Mouse (Mus musculus): ENCODE data around the gene Misp. TPM values are rescaled to one million over a fixed set of nuclear protein-coding genes. Genes with fewer than 3 reads are reported as not detected.

The Misp gene
- polyA plus RNA-seq, 1 experiment = 0.41 TPM

DNA sequence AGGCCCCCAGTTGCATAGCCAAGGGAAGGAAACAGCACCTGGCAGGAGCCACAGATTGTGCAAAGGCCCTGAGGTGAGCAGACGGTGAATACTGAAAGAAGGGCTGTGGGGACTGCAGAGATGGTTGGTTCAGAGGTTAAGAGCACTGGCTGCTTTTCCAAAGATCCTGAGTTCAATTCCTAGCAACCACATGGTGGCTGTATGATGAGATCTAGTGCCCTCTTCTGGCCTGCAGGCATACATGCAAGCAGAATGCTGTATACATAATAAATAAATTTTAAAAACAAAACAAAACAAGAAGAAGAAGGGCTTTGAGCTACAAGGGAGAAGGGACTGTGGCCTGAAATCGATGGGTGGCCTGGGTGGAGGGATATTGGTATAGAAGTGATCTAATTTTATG, 3.7 kb upstream of the Misp start:
- no peaks in the 10 kb centered on the region for H3K4me1 ChIP-seq (ENCODE audit: control insufficient read depth, insufficient read depth, low read length)
- no peak for DNase-seq
- H3K4me3 ChIP-seq (replicated peaks; ENCODE audit: insufficient read depth, low read depth, low read length) = no peak overlapping the region
- 78% methylated on average over 2 of the region's 2 CpGs for WGBS
- H3K27me3 ChIP-seq (ENCODE audit: control insufficient read depth, insufficient read depth, low read length) = no peaks in the 10 kb centered on the region
- no peak overlapping the region for H3K27ac ChIP-seq (ENCODE audit: insufficient read depth, low read length)
- TF ChIP-seq POLR2A (IDR thresholded peaks at IDR 0.05; ENCODE audit: borderline replicate concordance, insufficient read depth, low read length) = no peak
- TF ChIP-seq CTCF (IDR thresholded peaks at IDR 0.05; ENCODE audit: borderline replicate concordance, insufficient read depth, low read depth, low read length) = peak; percentile 31; the same call in 1 of the 2 replicates

DNA sequence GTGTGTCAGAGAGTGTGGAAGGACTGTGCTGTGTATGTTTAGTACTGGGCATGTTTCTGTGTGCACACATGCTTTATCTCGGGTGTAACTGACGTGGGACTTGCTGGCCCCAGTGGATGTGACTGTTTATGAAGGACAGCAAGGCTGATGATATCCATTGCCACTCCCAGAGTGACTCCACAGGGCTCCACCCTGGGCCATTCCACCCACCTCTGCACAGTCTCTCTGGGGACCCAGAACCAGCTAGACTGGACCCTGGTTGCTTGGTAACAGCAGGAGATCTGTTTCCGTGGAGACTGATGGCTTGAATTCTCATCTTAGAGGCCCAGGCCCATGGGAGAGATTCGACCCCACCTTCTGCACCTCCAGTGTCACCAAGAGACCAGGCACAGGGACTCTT, 2.6 kb upstream of the Misp start:
- Histone ChIP-seq H3K4me3 (replicated peaks; ENCODE audit: insufficient read depth, low read depth, low read length) (no peak overlapping the region), H3K27me3 (ENCODE audit: control insufficient read depth, insufficient read depth, low read length) (no peaks in the 10 kb centered on the region), H3K27ac (ENCODE audit: insufficient read depth, low read length) (no peak overlapping the region), H3K4me1 (ENCODE audit: control insufficient read depth, insufficient read depth, low read length) (no peaks in the 10 kb centered on the region)
- no peak for TF ChIP-seq POLR2A (IDR thresholded peaks at IDR 0.05; ENCODE audit: borderline replicate concordance, insufficient read depth, low read length)
- no peak for TF ChIP-seq CTCF (IDR thresholded peaks at IDR 0.05; ENCODE audit: borderline replicate concordance, insufficient read depth, low read depth, low read length)
- DNase-seq = no peak
- WGBS = 65% methylated on average over 4 of the region's 4 CpGs

DNA sequence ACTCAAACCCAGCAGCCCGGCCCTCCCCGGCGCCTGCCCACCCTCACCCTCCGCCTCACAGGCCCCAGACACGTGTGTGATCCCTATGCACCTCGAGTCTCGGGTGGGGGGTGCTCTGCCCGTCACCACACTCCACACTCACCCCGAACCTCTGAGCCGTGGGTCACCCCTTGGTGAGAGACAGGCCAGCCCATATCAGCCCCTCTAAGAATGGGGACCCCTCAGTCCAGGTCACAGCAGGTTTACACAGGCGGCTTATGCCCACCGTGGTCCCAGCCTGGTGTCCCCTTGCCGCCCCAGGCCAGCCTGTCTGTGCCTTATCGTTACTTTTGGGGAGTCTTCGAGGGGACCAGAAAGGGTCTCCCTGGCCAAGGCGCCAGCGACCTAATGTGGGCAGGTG, 1.2 kb upstream of the Misp start:
- H3K27me3 ChIP-seq (ENCODE audit: control insufficient read depth, insufficient read depth, low read length) = no peaks in the 10 kb centered on the region
- no peak overlapping the region for H3K27ac ChIP-seq (ENCODE audit: insufficient read depth, low read length)
- WGBS = 92% methylated on average over 17 of the region's 17 CpGs
- DNase-seq = no peak
- TF ChIP-seq POLR2A (IDR thresholded peaks at IDR 0.05; ENCODE audit: borderline replicate concordance, insufficient read depth, low read length) (no peak), CTCF (IDR thresholded peaks at IDR 0.05; ENCODE audit: borderline replicate concordance, insufficient read depth, low read depth, low read length) (no peak)
- no peak overlapping the region for H3K4me3 ChIP-seq (replicated peaks; ENCODE audit: insufficient read depth, low read depth, low read length)
- H3K4me1 ChIP-seq (ENCODE audit: control insufficient read depth, insufficient read depth, low read length) = no peaks in the 10 kb centered on the region

DNA sequence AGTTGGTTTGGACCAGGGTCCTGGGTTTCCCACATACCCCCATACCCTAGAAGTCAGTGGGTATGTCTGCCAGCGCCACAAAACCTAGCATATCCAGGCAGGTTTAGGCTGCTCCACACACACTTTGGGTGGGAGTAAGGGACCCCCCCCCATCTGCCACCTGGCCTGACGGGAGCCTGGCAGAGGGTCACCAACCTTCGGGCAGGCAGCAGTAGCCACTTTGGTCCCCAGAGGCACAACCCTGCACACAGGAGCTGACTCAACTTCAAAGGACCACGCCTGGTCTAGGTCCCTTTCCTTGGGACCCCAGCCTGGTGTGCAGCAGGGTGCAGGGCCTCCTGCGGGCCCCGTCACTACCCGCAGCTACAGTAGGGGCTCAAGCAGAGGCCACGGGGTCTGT, 512 bp upstream of the Misp start:
- Histone ChIP-seq H3K4me3 (replicated peaks; ENCODE audit: insufficient read depth, low read depth, low read length) (no peak overlapping the region), H3K4me1 (ENCODE audit: control insufficient read depth, insufficient read depth, low read length) (no peaks in the 10 kb centered on the region), H3K27me3 (ENCODE audit: control insufficient read depth, insufficient read depth, low read length) (no peaks in the 10 kb centered on the region), H3K27ac (ENCODE audit: insufficient read depth, low read length) (no peak overlapping the region)
- no peak for TF ChIP-seq CTCF (IDR thresholded peaks at IDR 0.05; ENCODE audit: borderline replicate concordance, insufficient read depth, low read depth, low read length)
- no peak for TF ChIP-seq POLR2A (IDR thresholded peaks at IDR 0.05; ENCODE audit: borderline replicate concordance, insufficient read depth, low read length)
- no peak for DNase-seq
- WGBS = 81% methylated on average over 8 of the region's 8 CpGs

DNA sequence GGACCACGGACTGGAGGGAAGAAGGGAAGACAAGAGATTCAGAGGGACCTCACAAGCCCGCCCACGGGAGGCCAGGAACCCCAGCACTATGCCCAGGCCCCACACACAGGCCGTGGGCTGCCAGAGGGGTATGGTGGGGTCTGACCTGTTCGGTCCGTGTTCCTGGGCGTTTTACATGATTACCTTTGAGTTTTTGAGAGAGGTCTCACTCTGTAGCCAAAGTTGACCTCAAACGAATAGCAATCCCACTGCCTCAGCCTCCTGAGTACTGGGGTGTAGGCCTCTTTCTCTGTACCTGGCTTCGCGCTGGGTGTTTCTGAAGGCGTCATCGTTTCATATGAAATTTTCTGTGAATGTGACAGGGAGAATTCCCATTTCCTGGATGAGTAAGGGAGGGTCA, 942 bp downstream of the Misp start:
- TF ChIP-seq CTCF (IDR thresholded peaks at IDR 0.05; ENCODE audit: borderline replicate concordance, insufficient read depth, low read depth, low read length) (no peak), POLR2A (IDR thresholded peaks at IDR 0.05; ENCODE audit: borderline replicate concordance, insufficient read depth, low read length) (no peak)

DNA sequence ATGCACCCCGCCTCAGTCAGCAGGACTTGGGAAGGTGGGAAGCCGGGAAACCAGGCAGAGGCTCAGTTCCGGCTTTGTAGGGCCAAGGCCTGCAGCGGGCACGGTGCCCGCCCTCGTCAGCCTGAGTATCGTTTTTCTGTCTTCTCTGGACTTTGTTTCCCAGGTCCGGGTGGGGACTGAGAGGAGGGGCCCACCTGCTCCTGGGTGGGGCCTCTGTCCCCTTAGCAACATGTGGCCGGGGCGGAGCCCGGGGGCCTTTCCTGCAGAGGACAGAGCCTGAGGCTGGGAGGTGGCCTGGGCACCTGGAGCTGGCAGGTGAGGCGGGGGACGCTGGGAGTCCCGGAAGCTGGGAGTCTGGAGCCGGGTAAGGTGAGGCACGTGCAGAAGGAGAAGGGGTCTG, 1.6 kb downstream of the Misp start:
- H3K4me1 ChIP-seq (ENCODE audit: control insufficient read depth, insufficient read depth, low read length) = no peaks in the 10 kb centered on the region
- H3K27ac ChIP-seq (ENCODE audit: insufficient read depth, low read length) = no peak overlapping the region
- H3K4me3 ChIP-seq (replicated peaks; ENCODE audit: insufficient read depth, low read depth, low read length) = no peak overlapping the region
- WGBS = 31% methylated on average over 17 of the region's 17 CpGs
- no peak for DNase-seq
- TF ChIP-seq CTCF (IDR thresholded peaks at IDR 0.05; ENCODE audit: borderline replicate concordance, insufficient read depth, low read depth, low read length) = no peak
- no peaks in the 10 kb centered on the region for H3K27me3 ChIP-seq (ENCODE audit: control insufficient read depth, insufficient read depth, low read length)

More for the DNA sequence above, 942 bp downstream of the Misp start:
- no peaks in the 10 kb centered on the region for H3K4me1 ChIP-seq (ENCODE audit: control insufficient read depth, insufficient read depth, low read length)
- H3K4me3 ChIP-seq (replicated peaks; ENCODE audit: insufficient read depth, low read depth, low read length) = no peak overlapping the region
- no peak for DNase-seq
- 85% methylated on average over 12 of the region's 12 CpGs for WGBS
- no peaks in the 10 kb centered on the region for H3K27me3 ChIP-seq (ENCODE audit: control insufficient read depth, insufficient read depth, low read length)
- no peak overlapping the region for H3K27ac ChIP-seq (ENCODE audit: insufficient read depth, low read length)

DNA sequence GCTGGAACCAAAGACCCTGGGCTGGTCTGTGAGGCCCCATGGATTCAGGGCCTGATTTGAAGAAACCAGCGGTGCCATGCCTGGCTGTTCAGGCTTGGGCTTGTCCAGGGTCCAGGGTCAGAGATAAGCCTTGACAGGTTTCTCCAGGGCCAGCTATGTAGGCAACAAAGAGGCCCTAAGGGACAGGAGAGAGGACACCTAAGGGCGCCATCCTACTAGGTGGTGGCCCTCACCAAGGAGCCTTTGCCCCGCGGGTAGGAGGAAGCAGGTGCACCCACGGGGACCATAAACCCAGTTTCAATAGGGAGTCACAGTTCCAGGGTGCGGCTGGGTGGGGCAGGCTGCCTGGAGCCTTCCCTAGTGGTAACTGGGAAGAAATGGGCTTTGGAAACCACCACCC, 2.2 kb downstream of the Misp start:
- no peak for DNase-seq
- 78% methylated on average over 6 of the region's 6 CpGs for WGBS
- Histone ChIP-seq H3K4me1 (ENCODE audit: control insufficient read depth, insufficient read depth, low read length) (no peaks in the 10 kb centered on the region), H3K27me3 (ENCODE audit: control insufficient read depth, insufficient read depth, low read length) (no peaks in the 10 kb centered on the region), H3K4me3 (replicated peaks; ENCODE audit: insufficient read depth, low read depth, low read length) (no peak overlapping the region), H3K27ac (ENCODE audit: insufficient read depth, low read length) (no peak overlapping the region)
- no peak for TF ChIP-seq CTCF (IDR thresholded peaks at IDR 0.05; ENCODE audit: borderline replicate concordance, insufficient read depth, low read depth, low read length)
- TF ChIP-seq POLR2A (IDR thresholded peaks at IDR 0.05; ENCODE audit: borderline replicate concordance, insufficient read depth, low read length) = no peak

DNA sequence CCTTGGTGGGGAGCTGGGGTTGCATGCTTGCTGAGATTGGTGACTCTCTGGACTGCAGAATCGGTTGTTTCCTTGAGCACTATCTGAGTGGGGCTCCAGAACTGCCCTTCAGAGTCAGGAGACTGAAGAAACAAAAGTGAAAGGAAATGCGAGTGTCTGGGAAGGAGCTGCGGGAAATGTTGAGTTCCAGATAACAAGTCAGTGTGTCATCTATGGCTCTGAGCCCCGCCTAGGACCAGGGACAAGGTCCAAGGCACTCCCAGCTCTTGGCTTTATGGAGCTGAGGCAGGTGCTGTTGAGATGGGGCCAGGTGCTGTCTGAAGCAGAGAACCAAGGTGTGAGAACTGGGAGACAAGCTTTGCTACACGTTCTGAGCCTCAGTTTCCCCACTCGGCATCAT, 3.6 kb downstream of the Misp start:
- H3K27me3 ChIP-seq (ENCODE audit: control insufficient read depth, insufficient read depth, low read length) = no peaks in the 10 kb centered on the region
- 51% methylated on average over 6 of the region's 6 CpGs for WGBS
- H3K4me1 ChIP-seq (ENCODE audit: control insufficient read depth, insufficient read depth, low read length) = no peaks in the 10 kb centered on the region
- TF ChIP-seq POLR2A (IDR thresholded peaks at IDR 0.05; ENCODE audit: borderline replicate concordance, insufficient read depth, low read length) (no peak), CTCF (IDR thresholded peaks at IDR 0.05; ENCODE audit: borderline replicate concordance, insufficient read depth, low read depth, low read length) (no peak)
- H3K4me3 ChIP-seq (replicated peaks; ENCODE audit: insufficient read depth, low read depth, low read length) = no peak overlapping the region
- no peak overlapping the region for H3K27ac ChIP-seq (ENCODE audit: insufficient read depth, low read length)
- no peak for DNase-seq

All from cerebellum, adult 2 months (tissue).